Mouse (Mus musculus) E14TG2a.4 (cell line): ENCODE measurements at regions not wholly inside any gene's neighbourhood (a gene's known extent, or its start where the extent isn't known, plus 50 kb on each side); places are given as distances from the start of the nearest gene placed in this dataset.

Experiments
- CTCF ChIP-seq: conservative IDR thresholded peaks from 2 replicates; pipeline ENCODE4 v1.5.1; 2014; ENCODE audit warnings: low read length
- NANOG ChIP-seq: IDR thresholded peaks from 2 replicates; pipeline ENCODE4 v1.6.1; 2014; ENCODE audit warnings: borderline replicate concordance, low read length, mixed read lengths

DNA sequence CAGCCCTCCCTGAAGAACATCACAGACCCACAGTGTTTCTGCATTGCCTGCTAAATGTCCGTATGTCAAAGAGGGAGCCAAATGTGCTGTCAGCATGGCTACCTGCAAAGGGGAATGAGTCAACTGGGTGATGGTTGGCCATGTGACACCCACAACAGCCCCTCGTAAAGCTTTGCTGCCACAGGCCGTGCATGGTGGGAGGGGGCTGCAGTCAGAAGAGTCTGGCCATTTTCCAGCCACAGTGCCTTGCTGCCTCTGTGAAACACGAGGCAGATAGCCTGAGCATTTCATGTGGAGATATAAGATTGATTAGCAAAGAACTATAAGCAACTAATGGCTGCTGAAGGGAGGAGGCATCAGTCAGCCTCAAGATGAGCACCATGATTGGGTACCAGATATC, 193.2 kb downstream of the Drd1 start:
- TF ChIP-seq CTCF, result no peak
- no peak for TF ChIP-seq NANOG
